Mouse (Mus musculus) lung, postnatal 0 days (tissue): ENCODE data around the gene Tmem108.

Source experiments
- CTCF ChIP-seq: IDR thresholded peaks from 2 replicates; pipeline ENCODE4 v1.5.1; 2016; ENCODE audit warnings: antibody characterized with exemption, mild to moderate bottlenecking
- EP300 ChIP-seq: IDR thresholded peaks from 2 replicates; pipeline ENCODE4 v1.6.1; 2016; ENCODE audit warnings: antibody characterized with exemption, mild to moderate bottlenecking, control low read depth

GRCm38 (mm10) chr9:103626156-103626555 is 135.5 kb downstream of the Tmem108 start:
- TF ChIP-seq CTCF, result no peak
- no peak for TF ChIP-seq EP300
